Mouse (Mus musculus) myocyte (in vitro differentiated cells): Measurements from ENCODE around the gene Kcnab1. TPM values are rescaled to one million over a fixed set of nuclear protein-coding genes. Genes with fewer than 3 reads are reported as not detected.

Experiments
- H3K27me3 ChIP-seq: one replicate; pipeline ENCODE4 v1.6.1; 2011; ENCODE audit not compliant: control insufficient read depth, insufficient read depth, insufficient read length
- H3K36me3 ChIP-seq: one replicate; pipeline ENCODE4 v1.6.1; 2011; ENCODE audit not compliant: control insufficient read depth, insufficient read depth
- H3K4me2 ChIP-seq: one replicate; pipeline ENCODE4 v1.6.1; 2011; ENCODE audit warnings: low read depth, control low read depth
- H3K4me3 ChIP-seq: one replicate; pipeline ENCODE4 v1.5.1; 2011; ENCODE audit warnings: mild to moderate bottlenecking, control low read depth, moderate library complexity
- H3K79me2 ChIP-seq: one replicate; pipeline ENCODE4 v1.6.1; 2011; ENCODE audit not compliant: control insufficient read depth, insufficient read depth
- H3ac ChIP-seq: one replicate; pipeline ENCODE4 v1.6.1; 2011; ENCODE audit not compliant: control insufficient read depth, insufficient read length
- CEBPB ChIP-seq: IDR thresholded peaks from 2 replicates; pipeline ENCODE4 v1.6.1; 2011; ENCODE audit warnings: mild to moderate bottlenecking, moderate library complexity; ENCODE audit not compliant: poor library complexity, insufficient read depth, severe bottlenecking
- E2F4 ChIP-seq: IDR thresholded peaks from one replicate; pipeline ENCODE4 v1.6.1; 2011; ENCODE audit warnings: mild to moderate bottlenecking, control low read depth, moderate library complexity; ENCODE audit not compliant: insufficient read depth
- MAX ChIP-seq: IDR thresholded peaks from one replicate; pipeline ENCODE4 v1.6.1; 2011; ENCODE audit warnings: low read depth, mild to moderate bottlenecking, control low read depth
- MYOD1 ChIP-seq, 3 experiments: IDR thresholded peaks; one replicate each; pipeline ENCODE4 v1.6.1; 2011; ENCODE audit warnings: control low read depth in 2 of 3, low read depth in 2 of 3, mild to moderate bottlenecking in 2 of 3, moderate library complexity in 1 of 3; ENCODE audit not compliant: insufficient read length in 2 of 3, control insufficient read depth in 1 of 3
- MYOG ChIP-seq, 3 experiments: IDR thresholded peaks; one replicate each; pipeline ENCODE4 v1.6.1; 2011; ENCODE audit warnings: control low read depth in 2 of 3, low read depth in 2 of 3, mild to moderate bottlenecking in 2 of 3; ENCODE audit not compliant: insufficient read length in 2 of 3, control insufficient read depth in 1 of 3, insufficient read depth in 1 of 3
- POLR2A ChIP-seq: IDR thresholded peaks from one replicate; pipeline ENCODE4 v1.6.1; 2011; ENCODE audit warnings: low read depth, mild to moderate bottlenecking, control low read depth, moderate library complexity; ENCODE audit not compliant: insufficient read length
- POLR2AphosphoS2 ChIP-seq: IDR thresholded peaks from one replicate; pipeline ENCODE4 v1.6.1; 2011; ENCODE audit warnings: low read depth, control low read depth; ENCODE audit not compliant: insufficient read length
- REST ChIP-seq: IDR thresholded peaks from one replicate; pipeline ENCODE4 v1.6.1; 2011; ENCODE audit warnings: mild to moderate bottlenecking, control low read depth, moderate library complexity; ENCODE audit not compliant: insufficient read depth, insufficient read length
- SRF ChIP-seq: IDR thresholded peaks from one replicate; pipeline ENCODE4 v1.6.1; 2011; ENCODE audit warnings: low read depth; ENCODE audit not compliant: control insufficient read depth, insufficient read length
- TCF12 ChIP-seq: IDR thresholded peaks from one replicate; pipeline ENCODE4 v1.6.1; 2011; ENCODE audit warnings: mild to moderate bottlenecking, control low read depth; ENCODE audit not compliant: poor library complexity, insufficient read depth, severe bottlenecking
- TCF3 ChIP-seq: IDR thresholded peaks from one replicate; pipeline ENCODE4 v1.6.1; 2011; ENCODE audit warnings: low read depth, control low read depth; ENCODE audit not compliant: insufficient read length
- USF1 ChIP-seq: IDR thresholded peaks from one replicate; pipeline ENCODE4 v1.6.1; 2011; ENCODE audit warnings: low read depth, mild to moderate bottlenecking, control low read depth, moderate library complexity
- polyA plus RNA-seq: library from polyadenylated mRNA; unstranded; fragments of >200 nt; fragmentation: generic; extraction: Trizol; gene quantifications from one replicate; pipeline ENCODE4 v1.2.1, GENCODE M21; 2012; ENCODE audit warnings: missing spikeins

The Kcnab1 gene
- polyA plus RNA-seq, 1 experiment, result 0.08 TPM

GRCm38 (mm10) chr3:65204356-65205075, 95.3 kb downstream of the Kcnab1 start:
- Histone ChIP-seq H3K36me3 (no peaks in the 10 kb centered on the region), H3K79me2 (no peaks in the 10 kb centered on the region), H3K27me3 (no peaks in the 10 kb centered on the region), H3K4me2 (no peak overlapping the region), H3ac (no peak overlapping the region), H3K4me3 (no peak overlapping the region)
- no peak for TF ChIP-seq REST
- TF ChIP-seq USF1, result no peak
- no peak for TF ChIP-seq POLR2AphosphoS2
- TF ChIP-seq MYOG (IDR thresholded peaks at IDR 0.05; ENCODE audit: control insufficient read depth in 1 of 3, insufficient read depth in 1 of 3, insufficient read length in 2 of 3, low read depth in 2 of 3), result no peak
- TF ChIP-seq MYOD1 (IDR thresholded peaks at IDR 0.05; ENCODE audit: control insufficient read depth in 1 of 3, insufficient read length in 2 of 3, low read depth in 2 of 3), result no peak
- no peak for TF ChIP-seq TCF12
- no peak for TF ChIP-seq TCF3
- no peak for TF ChIP-seq SRF
- no peak for TF ChIP-seq E2F4
- TF ChIP-seq MAX, result no peak
- TF ChIP-seq CEBPB, result no peak

GRCm38 (mm10) chr3:65205539-65206020, 96.4 kb downstream of the Kcnab1 start:
- Histone ChIP-seq H3K4me3 (no peak overlapping the region), H3K27me3 (no peaks in the 10 kb centered on the region), H3ac (no peak overlapping the region), H3K79me2 (no peaks in the 10 kb centered on the region), H3K36me3 (no peaks in the 10 kb centered on the region), H3K4me2 (no peak overlapping the region)
- no peak for TF ChIP-seq REST

GRCm38 (mm10) chr3:65213725-65214124, 104.5 kb downstream of the Kcnab1 start:
- Histone ChIP-seq H3K4me2 (no peak overlapping the region), H3K36me3 (no peaks in the 10 kb centered on the region), H3K27me3 (no peaks in the 10 kb centered on the region), H3K4me3 (no peak overlapping the region), H3ac (no peak overlapping the region), H3K79me2 (no peaks in the 10 kb centered on the region)
- TF ChIP-seq POLR2AphosphoS2 (no peak), E2F4 (no peak), SRF (no peak)

- Histone ChIP-seq H3ac (no peak overlapping the region), H3K4me2 (no peak overlapping the region), H3K79me2 (no peaks in the 10 kb centered on the region), H3K27me3 (no peaks in the 10 kb centered on the region), H3K36me3 (no peaks in the 10 kb centered on the region), H3K4me3 (no peak overlapping the region)
- TF ChIP-seq TCF3 (no peak), USF1 (no peak), REST (no peak), MAX (no peak), POLR2AphosphoS2 (no peak), MYOD1 (IDR thresholded peaks at IDR 0.05; ENCODE audit: control insufficient read depth in 1 of 3, insufficient read length in 2 of 3, low read depth in 2 of 3) (no peak), SRF (no peak), POLR2A (no peak), TCF12 (no peak), CEBPB (no peak), MYOG (IDR thresholded peaks at IDR 0.05; ENCODE audit: control insufficient read depth in 1 of 3, insufficient read depth in 1 of 3, insufficient read length in 2 of 3, low read depth in 2 of 3) (no peak)
These were observed 105.5 kb downstream of the Kcnab1 start for GRCm38 (mm10) chr3:65214635-65215034.

- Histone ChIP-seq H3K27me3 (no peaks in the 10 kb centered on the region), H3ac (no peak overlapping the region), H3K79me2 (no peaks in the 10 kb centered on the region), H3K36me3 (no peaks in the 10 kb centered on the region), H3K4me2 (no peak overlapping the region), H3K4me3 (no peak overlapping the region)
- no peak for TF ChIP-seq MAX
- TF ChIP-seq MYOG (IDR thresholded peaks at IDR 0.05; ENCODE audit: control insufficient read depth in 1 of 3, insufficient read depth in 1 of 3, insufficient read length in 2 of 3, low read depth in 2 of 3), result no peak
- no peak for TF ChIP-seq TCF3
- TF ChIP-seq USF1, result no peak
- TF ChIP-seq SRF, result no peak
- no peak for TF ChIP-seq E2F4
- no peak for TF ChIP-seq POLR2AphosphoS2
- no peak for TF ChIP-seq REST
These were observed 108.7 kb downstream of the Kcnab1 start for GRCm38 (mm10) chr3:65217673-65218579.
